Mouse (Mus musculus): ENCODE measurements at regions not wholly inside any gene's neighbourhood (a gene's known extent, or its start where the extent isn't known, plus 50 kb on each side); places are given as distances from the start of the nearest gene placed in this dataset.
"Not testable (repeated sequence)": the region's sequence is repeated elsewhere in the genome, so short reads cannot be mapped to it uniquely, and the experiment has no call there.

- Histone ChIP-seq H3K36me3 (ENCODE audit: control insufficient read depth, insufficient read depth, low read length) (no peaks in the 10 kb centered on the region), H3K27ac (replicated peaks; ENCODE audit: low read depth, low read length) (no peak overlapping the region), H3K27me3 (ENCODE audit: control insufficient read depth, insufficient read depth, low read length) (no peaks in the 10 kb centered on the region), H3K4me1 (ENCODE audit: control insufficient read depth, insufficient read depth, low read length) (no peaks in the 10 kb centered on the region), H3K4me2 (ENCODE audit: low read length) (no peak overlapping the region), H3K9ac (replicated peaks; ENCODE audit: low read length) (no peak overlapping the region), H3K4me3 (replicated peaks; ENCODE audit: low read depth, low read length) (no peak overlapping the region), H3K9me3 (ENCODE audit: control insufficient read depth, low read length) (no peaks in the 10 kb centered on the region)
- DNase-seq: no peak
- ATAC-seq (ENCODE audit: low FRiP score, low TSS enrichment): no peak
- WGBS: 82% methylated on average over 1 of the region's 1 CpGs
Measured at GRCm38 (mm10) chr8:126869464-126869850, 76.2 kb downstream of the Tomm20 start.

- ATAC-seq (ENCODE audit: low FRiP score, low TSS enrichment) (no peak), DNase-seq (no peak)
- Histone ChIP-seq H3K9me3 (ENCODE audit: control insufficient read depth, low read length) (no peaks in the 10 kb centered on the region), H3K9ac (replicated peaks; ENCODE audit: low read length) (no peak overlapping the region), H3K36me3 (ENCODE audit: control insufficient read depth, insufficient read depth, low read length) (no peaks in the 10 kb centered on the region), H3K27me3 (ENCODE audit: control insufficient read depth, insufficient read depth, low read length) (no peaks in the 10 kb centered on the region), H3K27ac (replicated peaks; ENCODE audit: low read depth, low read length) (no peak overlapping the region), H3K4me1 (ENCODE audit: control insufficient read depth, insufficient read depth, low read length) (no peaks in the 10 kb centered on the region), H3K4me2 (ENCODE audit: low read length) (no peak overlapping the region), H3K4me3 (replicated peaks; ENCODE audit: low read depth, low read length) (no peak overlapping the region)
- WGBS: 84% methylated on average over 3 of the region's 3 CpGs
Measured at GRCm38 (mm10) chr8:126868831-126869463, 76.7 kb downstream of the Tomm20 start.

GRCm38 (mm10) chr8:126867121-126867988 lies 78.3 kb downstream of the Tomm20 start:
- Histone ChIP-seq H3K36me3 (ENCODE audit: control insufficient read depth, insufficient read depth, low read length) (no peaks in the 10 kb centered on the region), H3K4me1 (ENCODE audit: control insufficient read depth, insufficient read depth, low read length) (no peaks in the 10 kb centered on the region), H3K27me3 (ENCODE audit: control insufficient read depth, insufficient read depth, low read length) (no peaks in the 10 kb centered on the region), H3K4me2 (ENCODE audit: low read length) (no peak overlapping the region), H3K4me3 (replicated peaks; ENCODE audit: low read depth, low read length) (no peak overlapping the region), H3K9me3 (ENCODE audit: control insufficient read depth, low read length) (no peaks in the 10 kb centered on the region), H3K9ac (replicated peaks; ENCODE audit: low read length) (no peak overlapping the region), H3K27ac (replicated peaks; ENCODE audit: low read depth, low read length) (no peak overlapping the region)
- DNase-seq: no peak
- no peak for ATAC-seq (ENCODE audit: low FRiP score, low TSS enrichment)
- 86% methylated on average over 14 of the region's 14 CpGs for WGBS

GRCm38 (mm10) chr8:126864314-126864948 lies 81.2 kb downstream of the Tomm20 start:
- ATAC-seq (ENCODE audit: low FRiP score, low TSS enrichment): no peak
- H3K27me3 ChIP-seq (ENCODE audit: control insufficient read depth, insufficient read depth, low read length): no peaks in the 10 kb centered on the region
- WGBS: 90% methylated on average over 10 of the region's 10 CpGs
- no peak overlapping the region for H3K27ac ChIP-seq (replicated peaks; ENCODE audit: low read depth, low read length)
- no peak overlapping the region for H3K4me3 ChIP-seq (replicated peaks; ENCODE audit: low read depth, low read length)
- H3K9ac ChIP-seq (replicated peaks; ENCODE audit: low read length): no peak overlapping the region
- no peaks in the 10 kb centered on the region for H3K9me3 ChIP-seq (ENCODE audit: control insufficient read depth, low read length)
- H3K4me1 ChIP-seq (ENCODE audit: control insufficient read depth, insufficient read depth, low read length): no peaks in the 10 kb centered on the region
- H3K4me2 ChIP-seq (ENCODE audit: low read length): no peak overlapping the region
- no peaks in the 10 kb centered on the region for H3K36me3 ChIP-seq (ENCODE audit: control insufficient read depth, insufficient read depth, low read length)
- DNase-seq: no peak

GRCm38 (mm10) chr8:126863661-126864060 lies 82.0 kb downstream of the Tomm20 start:
- ATAC-seq (ENCODE audit: low FRiP score, low TSS enrichment); H3K27ac ChIP-seq (replicated peaks; ENCODE audit: low read depth, low read length); H3K27me3 ChIP-seq (ENCODE audit: control insufficient read depth, insufficient read depth, low read length); H3K4me3 ChIP-seq (replicated peaks; ENCODE audit: low read depth, low read length); DNase-seq; H3K9me3 ChIP-seq (ENCODE audit: control insufficient read depth, low read length); H3K36me3 ChIP-seq (ENCODE audit: control insufficient read depth, insufficient read depth, low read length); H3K4me1 ChIP-seq (ENCODE audit: control insufficient read depth, insufficient read depth, low read length); H3K4me2 ChIP-seq (ENCODE audit: low read length); H3K9ac ChIP-seq (replicated peaks; ENCODE audit: low read length): not testable (repeated sequence)
- 94% methylated on average over 1 of the region's 1 CpGs for WGBS

- H3K9ac ChIP-seq (replicated peaks; ENCODE audit: low read length): no peak overlapping the region
- no peak for DNase-seq
- WGBS: 95% methylated on average over 8 of the region's 8 CpGs
- no peaks in the 10 kb centered on the region for H3K27me3 ChIP-seq (ENCODE audit: control insufficient read depth, insufficient read depth, low read length)
- no peak for ATAC-seq (ENCODE audit: low FRiP score, low TSS enrichment)
- no peak overlapping the region for H3K27ac ChIP-seq (replicated peaks; ENCODE audit: low read depth, low read length)
- H3K4me1 ChIP-seq (ENCODE audit: control insufficient read depth, insufficient read depth, low read length): no peaks in the 10 kb centered on the region
- H3K4me3 ChIP-seq (replicated peaks; ENCODE audit: low read depth, low read length): no peak overlapping the region
- H3K4me2 ChIP-seq (ENCODE audit: low read length): no peak overlapping the region
- no peaks in the 10 kb centered on the region for H3K36me3 ChIP-seq (ENCODE audit: control insufficient read depth, insufficient read depth, low read length)
- no peaks in the 10 kb centered on the region for H3K9me3 ChIP-seq (ENCODE audit: control insufficient read depth, low read length)
Measured at GRCm38 (mm10) chr8:126861754-126862153, 83.9 kb downstream of the Tomm20 start.

GRCm38 (mm10) chr8:126860630-126861029 lies 85.0 kb downstream of the Tomm20 start:
- DNase-seq (no peak), ATAC-seq (ENCODE audit: low FRiP score, low TSS enrichment) (no peak)
- Histone ChIP-seq H3K27ac (replicated peaks; ENCODE audit: low read depth, low read length) (no peak overlapping the region), H3K27me3 (ENCODE audit: control insufficient read depth, insufficient read depth, low read length) (no peaks in the 10 kb centered on the region), H3K4me3 (replicated peaks; ENCODE audit: low read depth, low read length) (no peak overlapping the region), H3K4me2 (ENCODE audit: low read length) (no peak overlapping the region), H3K9ac (replicated peaks; ENCODE audit: low read length) (no peak overlapping the region), H3K36me3 (ENCODE audit: control insufficient read depth, insufficient read depth, low read length) (no peaks in the 10 kb centered on the region), H3K4me1 (ENCODE audit: control insufficient read depth, insufficient read depth, low read length) (no peaks in the 10 kb centered on the region), H3K9me3 (ENCODE audit: control insufficient read depth, low read length) (no peaks in the 10 kb centered on the region)
- 90% methylated on average over 7 of the region's 7 CpGs for WGBS

- Histone ChIP-seq H3K27ac (replicated peaks; ENCODE audit: low read depth, low read length) (no peak overlapping the region), H3K4me2 (ENCODE audit: low read length) (no peak overlapping the region), H3K4me3 (replicated peaks; ENCODE audit: low read depth, low read length) (no peak overlapping the region), H3K9ac (replicated peaks; ENCODE audit: low read length) (no peak overlapping the region), H3K4me1 (ENCODE audit: control insufficient read depth, insufficient read depth, low read length) (no peaks in the 10 kb centered on the region), H3K27me3 (ENCODE audit: control insufficient read depth, insufficient read depth, low read length) (no peaks in the 10 kb centered on the region), H3K36me3 (ENCODE audit: control insufficient read depth, insufficient read depth, low read length) (no peaks in the 10 kb centered on the region), H3K9me3 (ENCODE audit: control insufficient read depth, low read length) (no peaks in the 10 kb centered on the region)
- DNase-seq (no peak), ATAC-seq (ENCODE audit: low FRiP score, low TSS enrichment) (no peak)
- 93% methylated on average over 5 of the region's 5 CpGs for WGBS
Measured at GRCm38 (mm10) chr8:126859706-126860424, 85.8 kb downstream of the Tomm20 start.

Data from midbrain, embryonic 14.5 days (tissue).